Mouse (Mus musculus) heart, embryonic 11.5 days (tissue): ENCODE data around the gene Trim23. TPM values are rescaled to one million over a fixed set of nuclear protein-coding genes. Genes with fewer than 3 reads are reported as not detected.

Experiments used
- ATAC-seq: fragments of 200-750 bp; cut with Nextera tagmentation; replicated peaks from 2 replicates; pipeline ENCODE4 v1.8.0; 2017; ENCODE audit warnings: moderate library complexity; ENCODE audit not compliant: insufficient number of reproducible peaks, low FRiP score, low TSS enrichment
- H3K27ac ChIP-seq: fragments of 300-500 bp; sonication (generic); 2 replicates; pipeline ENCODE4 v1.5.1; 2014; ENCODE audit warnings: mild to moderate bottlenecking, low read depth, low read length
- H3K27me3 ChIP-seq: fragments of 300-500 bp; sonication (generic); 2 replicates; pipeline ENCODE4 v1.6.1; 2014; ENCODE audit warnings: mild to moderate bottlenecking, low read length, mixed read lengths; ENCODE audit not compliant: control insufficient read depth, insufficient read depth
- H3K36me3 ChIP-seq: fragments of 300-500 bp; sonication (generic); 2 replicates; pipeline ENCODE4 v1.6.1; 2014; ENCODE audit warnings: mild to moderate bottlenecking, low read length, moderate library complexity, mixed read lengths; ENCODE audit not compliant: control insufficient read depth, insufficient read depth
- H3K4me1 ChIP-seq: fragments of 300-500 bp; sonication (generic); 2 replicates; pipeline ENCODE4 v1.6.1; 2014; ENCODE audit warnings: low read length; ENCODE audit not compliant: control insufficient read depth, insufficient read depth
- H3K4me2 ChIP-seq: fragments of 300-500 bp; sonication (generic); 2 replicates; pipeline ENCODE4 v1.6.1; 2014; ENCODE audit warnings: mild to moderate bottlenecking, moderate library complexity
- H3K4me3 ChIP-seq: fragments of 300-500 bp; sonication (generic); 2 replicates; pipeline ENCODE4 v1.5.1; 2014; ENCODE audit warnings: low read depth, low read length
- H3K9ac ChIP-seq: fragments of 300-500 bp; sonication (generic); 2 replicates; pipeline ENCODE4 v1.6.1; 2014; ENCODE audit warnings: mild to moderate bottlenecking, low read depth, low read length, moderate library complexity
- H3K9me3 ChIP-seq: fragments of 300-500 bp; sonication (generic); replicated peaks from 2 replicates; pipeline ENCODE4 v1.6.1; 2016; ENCODE audit warnings: low read length; ENCODE audit not compliant: control insufficient read depth
- WGBS: fragments of 180-500 bp; shearing (Covaris S2); extraction: QIAGEN DNeasy Blood & Tissue Kit; methylation state at CpG from one replicate; pipeline ENCODE4 v1.1.7; 2014; ENCODE audit not compliant: insufficient replicate concordance; 5-methylcytosine and 5-hydroxymethylcytosine counted together
- polyA plus RNA-seq: library from polyadenylated mRNA; unstranded; fragments of >200 nt; fragmentation: Nextera tagmentation; extraction: Ambion mirVana; gene quantifications from 2 replicates; pipeline ENCODE4 v1.2.1, GENCODE M21; 2014

The Trim23 gene
- 16.1 and 17.8 TPM in 2 replicates for polyA plus RNA-seq

GRCm38 (mm10) chr13:104178650-104179121 is at the start of gene Trim23:
Trim23 (plus strand) TSS chr13:104178797.
- Histone ChIP-seq H3K36me3 (peaks cover 3% of the 10 kb centered on the region; the same call in 1 of the 2 replicates), H3K27me3 (no peaks in the 10 kb centered on the region), H3K4me3 (peak within 1 kb of the TSS; percentile 85), H3K4me1 (peaks cover 10% of the 10 kb centered on the region), H3K9me3 (no peaks in the 10 kb centered on the region), H3K27ac (peak within 1 kb of the TSS; percentile 85), H3K9ac (peak within 1 kb of the TSS; percentile 82), H3K4me2 (peak within 1 kb of the TSS; percentile 78)
- WGBS = under 1% methylated on average over 37 of the region's 38 CpGs
- peak; percentile 100 for ATAC-seq

DNA sequence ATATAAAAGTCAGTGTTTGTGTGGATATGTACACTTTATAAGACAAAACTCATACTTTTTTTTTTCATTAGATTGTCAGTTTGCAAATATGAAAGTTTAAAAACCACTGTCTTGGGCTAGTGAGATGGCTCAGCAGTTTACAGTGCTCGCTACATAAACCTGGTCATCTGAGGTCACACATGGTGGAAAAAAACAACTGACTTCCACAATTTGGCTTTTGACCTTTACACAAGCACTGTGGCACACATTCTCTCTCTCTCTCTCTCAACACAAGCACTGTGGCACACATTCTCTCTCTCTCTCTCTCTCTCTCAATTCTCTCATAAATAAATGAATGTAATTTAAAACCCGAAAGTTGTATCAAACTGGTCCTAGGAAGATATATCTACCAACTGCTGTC is 46.0 kb upstream of the Trim23 start:
- no peaks in the 10 kb centered on the region for H3K4me1 ChIP-seq
- WGBS = 83% methylated on average over 2 of the region's 2 CpGs
- H3K36me3 ChIP-seq = no peaks in the 10 kb centered on the region
- H3K4me2 ChIP-seq = no peak overlapping the region
- no peaks in the 10 kb centered on the region for H3K27me3 ChIP-seq
- no peak overlapping the region for H3K27ac ChIP-seq
- no peak overlapping the region for H3K4me3 ChIP-seq
- no peaks in the 10 kb centered on the region for H3K9me3 ChIP-seq
- no peak overlapping the region for H3K9ac ChIP-seq
- no peak for ATAC-seq

DNA sequence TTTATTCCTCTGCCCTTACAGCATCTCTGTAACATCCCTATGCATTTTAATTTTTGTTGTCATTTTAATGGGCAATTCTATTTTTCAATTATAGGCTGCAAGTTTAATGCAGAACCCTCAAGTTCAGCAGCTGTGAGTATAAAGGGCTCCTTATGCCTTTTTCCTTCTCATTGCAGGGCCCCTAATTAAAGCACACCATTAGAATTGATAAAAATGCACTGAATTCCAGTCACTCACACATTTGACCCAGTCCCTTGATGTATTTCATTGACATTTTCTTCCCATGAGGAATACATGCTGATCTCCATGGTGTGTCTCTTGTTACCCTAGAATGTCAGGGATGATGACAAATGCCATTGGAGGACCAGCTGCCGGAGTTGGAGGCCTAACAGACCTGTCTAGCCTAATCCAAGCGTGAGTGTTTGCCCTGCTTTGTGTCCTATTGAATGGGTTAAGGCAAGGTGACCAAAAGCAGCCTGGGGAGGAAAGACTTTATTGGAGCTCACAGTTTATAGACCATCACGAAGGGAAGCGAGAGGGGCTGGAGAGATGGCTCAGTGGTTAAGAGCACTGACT is 44.0 kb upstream of the Trim23 start:
- H3K9me3 ChIP-seq = no peaks in the 10 kb centered on the region
- H3K36me3 ChIP-seq = no peaks in the 10 kb centered on the region
- H3K27me3 ChIP-seq = no peaks in the 10 kb centered on the region
- WGBS = 82% methylated on average over 4 of the region's 4 CpGs
- H3K27ac ChIP-seq = no peak overlapping the region
- no peak for ATAC-seq
- no peak overlapping the region for H3K4me2 ChIP-seq
- H3K4me1 ChIP-seq = no peaks in the 10 kb centered on the region
- H3K4me3 ChIP-seq = no peak overlapping the region
- no peak overlapping the region for H3K9ac ChIP-seq

- Histone ChIP-seq H3K4me2 (peak overlapping the region; percentile 29; the same call in 1 of the 2 replicates), H3K4me3 (no peak overlapping the region), H3K36me3 (peaks cover 6% of the 10 kb centered on the region; the same call in 1 of the 2 replicates)
These were observed 39.0 kb upstream of the Trim23 start for GRCm38 (mm10) chr13:104139369-104140209.

GRCm38 (mm10) chr13:104144871-104145270 is 33.7 kb upstream of the Trim23 start:
- peaks cover 23% of the 10 kb centered on the region for H3K36me3 ChIP-seq
- H3K4me3 ChIP-seq = no peak overlapping the region
- H3K4me1 ChIP-seq = no peaks in the 10 kb centered on the region
- H3K9ac ChIP-seq = no peak overlapping the region
- no peak overlapping the region for H3K27ac ChIP-seq
- H3K27me3 ChIP-seq = no peaks in the 10 kb centered on the region
- no peaks in the 10 kb centered on the region for H3K9me3 ChIP-seq
- no peak overlapping the region for H3K4me2 ChIP-seq
- no peak for ATAC-seq
- 81% methylated on average over 9 of the region's 9 CpGs for WGBS

More at GRCm38 (mm10) chr13:104139369-104140209, 39.0 kb upstream of the Trim23 start:
- no peak overlapping the region for H3K27ac ChIP-seq
- H3K9me3 ChIP-seq = no peaks in the 10 kb centered on the region
- 38% methylated on average over 13 of the region's 13 CpGs for WGBS
- H3K27me3 ChIP-seq = no peaks in the 10 kb centered on the region
- H3K9ac ChIP-seq = no peak overlapping the region
- ATAC-seq = no peak
- H3K4me1 ChIP-seq = no peaks in the 10 kb centered on the region

DNA sequence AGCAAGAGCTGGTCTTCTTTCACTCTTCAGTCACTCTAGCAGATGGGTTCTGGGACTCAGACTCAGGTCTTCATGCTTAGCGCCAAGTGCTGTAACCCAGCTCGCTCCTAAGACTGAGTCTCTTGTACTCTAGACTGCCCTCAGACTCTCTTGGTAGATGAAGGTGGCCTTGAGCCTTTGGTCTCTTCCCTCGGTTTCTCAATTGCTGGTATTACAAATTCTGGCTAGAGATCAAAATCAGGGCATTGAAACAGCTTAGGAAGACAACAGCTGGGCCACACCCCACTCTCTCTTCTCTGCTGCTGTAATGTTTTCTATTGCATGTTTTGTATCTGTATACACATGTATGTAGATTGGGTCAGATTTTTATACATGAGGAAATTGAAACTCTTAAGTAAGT is 33.0 kb upstream of the Trim23 start:
- Histone ChIP-seq H3K27ac (no peak overlapping the region), H3K9ac (no peak overlapping the region), H3K4me3 (no peak overlapping the region), H3K4me1 (no peaks in the 10 kb centered on the region), H3K9me3 (no peaks in the 10 kb centered on the region), H3K36me3 (peaks cover 23% of the 10 kb centered on the region), H3K27me3 (no peaks in the 10 kb centered on the region), H3K4me2 (no peak overlapping the region)
- ATAC-seq = no peak
- WGBS = 93% methylated on average over 3 of the region's 3 CpGs

- Histone ChIP-seq H3K4me1 (no peaks in the 10 kb centered on the region), H3K27me3 (no peaks in the 10 kb centered on the region), H3K36me3 (peaks cover 11% of the 10 kb centered on the region), H3K9ac (no peak overlapping the region), H3K4me2 (no peak overlapping the region), H3K27ac (no peak overlapping the region), H3K4me3 (no peak overlapping the region), H3K9me3 (no peaks in the 10 kb centered on the region)
- 90% methylated on average over 5 of the region's 5 CpGs for WGBS
- ATAC-seq = no peak
These were observed 24.4 kb upstream of the Trim23 start for GRCm38 (mm10) chr13:104154180-104154579.

GRCm38 (mm10) chr13:104155106-104155505 is 23.5 kb upstream of the Trim23 start:
- H3K27me3 ChIP-seq = no peaks in the 10 kb centered on the region
- no peak overlapping the region for H3K4me3 ChIP-seq
- 92% methylated on average over 7 of the region's 7 CpGs for WGBS
- no peak overlapping the region for H3K27ac ChIP-seq
- H3K9ac ChIP-seq = no peak overlapping the region
- H3K4me1 ChIP-seq = no peaks in the 10 kb centered on the region
- no peak overlapping the region for H3K4me2 ChIP-seq
- ATAC-seq = no peak
- no peaks in the 10 kb centered on the region for H3K9me3 ChIP-seq
- H3K36me3 ChIP-seq = peaks cover 7% of the 10 kb centered on the region
